23 mouse cellular contexts compared by ENCODE assay signal in the genomic region with DNA sequence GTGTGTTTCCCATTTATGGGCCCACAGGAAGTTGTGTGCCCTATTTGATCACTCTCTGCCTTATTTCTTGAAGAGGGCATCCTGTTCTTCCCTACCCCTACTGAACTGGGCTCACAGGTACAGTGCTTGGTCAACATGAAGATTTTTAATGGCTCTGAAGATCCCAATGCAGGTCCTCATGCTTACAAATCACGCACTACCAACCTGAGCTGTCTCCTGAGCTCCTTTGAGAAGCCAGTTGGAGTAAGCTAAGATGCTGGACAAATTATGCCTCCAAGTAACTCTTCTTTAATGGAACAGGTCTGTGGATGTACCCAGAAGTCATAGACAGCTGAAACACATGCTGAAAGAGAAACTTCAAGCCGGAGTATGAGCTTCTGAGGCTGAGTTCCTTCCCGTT.
"Had no signal": no experiment of that assay in that cellular context is flagged by ENCODE, and none has a peak within 500 bp of the region (broad histone marks: within the 10 kb centered on the region; RNA-seq: fewer than 3 reads in every experiment).

No protein-coding gene starts in this region.

- H3K9me3 ChIP-seq: heart, embryonic 12.5 days; heart, embryonic 13.5 days; heart, embryonic 15.5 days; hindbrain, embryonic 10.5 days; hindbrain, embryonic 12.5 days; hindbrain, embryonic 13.5 days; hindbrain, embryonic 15.5 days; intestine, embryonic 15.5 days; kidney, embryonic 15.5 days had no signal

- H3K27ac ChIP-seq: heart, embryonic 13.5 days; heart, embryonic 15.5 days; hindbrain, embryonic 10.5 days; hindbrain, embryonic 12.5 days; hindbrain, embryonic 13.5 days; hindbrain, embryonic 14.5 days; hindbrain, embryonic 15.5 days; hindbrain, postnatal 0 days; intestine, embryonic 15.5 days; kidney, embryonic 15.5 days; kidney, postnatal 0 days; layer of hippocampus, adult 2 months; left cerebral cortex, adult 2 months had no signal

- DNase-seq: heart, postnatal 10 days; heart, postnatal 14 days; heart, postnatal 4 days; kidney, adult 18-20 months; kidney, postnatal 10 days; kidney, postnatal 14 days; kidney, postnatal 4 days; layer of hippocampus, adult 9-11 months; layer of hippocampus, postnatal 36 days had no signal

- H3K4me3 ChIP-seq: heart, embryonic 12.5 days; heart, embryonic 13.5 days; heart, embryonic 15.5 days; hindbrain, embryonic 10.5 days; hindbrain, embryonic 12.5 days; hindbrain, embryonic 13.5 days; hindbrain, embryonic 15.5 days; intestine, embryonic 15.5 days; kidney, embryonic 15.5 days; layer of hippocampus, adult 2 months; left cerebral cortex, adult 2 months had no signal

- H3K36me3 ChIP-seq: heart, embryonic 12.5 days; heart, embryonic 13.5 days; heart, embryonic 15.5 days; hindbrain, embryonic 10.5 days; hindbrain, embryonic 12.5 days; hindbrain, embryonic 13.5 days; hindbrain, embryonic 15.5 days; intestine, embryonic 15.5 days; kidney, embryonic 15.5 days had no signal

- H3K27me3 ChIP-seq: heart, embryonic 12.5 days; heart, embryonic 13.5 days; heart, embryonic 15.5 days; hindbrain, embryonic 12.5 days; hindbrain, embryonic 13.5 days; hindbrain, embryonic 15.5 days; intestine, embryonic 15.5 days; kidney, embryonic 15.5 days had no signal

- H3K4me1 ChIP-seq: hindbrain, embryonic 10.5 days; hindbrain, embryonic 12.5 days; intestine, embryonic 15.5 days; kidney, embryonic 15.5 days had no signal
